Mouse (Mus musculus) heart, embryonic 12.5 days (tissue): ENCODE measurements around the gene Rps16. TPM values are rescaled to one million over a fixed set of nuclear protein-coding genes. Genes with fewer than 3 reads are reported as not detected.

Experiments
- ATAC-seq: fragments of 200-750 bp; cut with Nextera tagmentation; 2 replicates; pipeline ENCODE4 v1.8.0; 2017; ENCODE audit warnings: moderate TSS enrichment, moderate library complexity; ENCODE audit not compliant: insufficient number of reproducible peaks, low FRiP score
- H3K27ac ChIP-seq: fragments of 300-500 bp; sonication (generic); 2 replicates; pipeline ENCODE4 v1.5.1; 2016; ENCODE audit warnings: mild to moderate bottlenecking, moderate library complexity; ENCODE audit not compliant: poor library complexity, severe bottlenecking
- H3K27me3 ChIP-seq: fragments of 300-500 bp; sonication (generic); replicated peaks from 2 replicates; pipeline ENCODE4 v1.6.1; 2016; ENCODE audit warnings: mild to moderate bottlenecking, moderate library complexity
- H3K36me3 ChIP-seq: fragments of 300-500 bp; sonication (generic); 2 replicates; pipeline ENCODE4 v1.6.1; 2016; ENCODE audit warnings: mild to moderate bottlenecking, moderate library complexity
- H3K4me1 ChIP-seq: fragments of 300-500 bp; sonication (generic); replicated peaks from 2 replicates; pipeline ENCODE4 v1.6.1; 2016; ENCODE audit warnings: mild to moderate bottlenecking
- H3K4me2 ChIP-seq: fragments of 300-500 bp; sonication (generic); 2 replicates; pipeline ENCODE4 v1.6.1; 2016; ENCODE audit warnings: mild to moderate bottlenecking, moderate library complexity
- H3K4me3 ChIP-seq: fragments of 300-500 bp; sonication (generic); 2 replicates; pipeline ENCODE4 v1.5.1; 2016; ENCODE audit warnings: mild to moderate bottlenecking
- H3K9ac ChIP-seq: fragments of 300-500 bp; sonication (generic); 2 replicates; pipeline ENCODE4 v1.6.1; 2016; ENCODE audit warnings: mild to moderate bottlenecking, moderate library complexity
- H3K9me3 ChIP-seq: fragments of 300-500 bp; sonication (generic); replicated peaks from 2 replicates; pipeline ENCODE4 v1.6.1; 2016; ENCODE audit warnings: mild to moderate bottlenecking, moderate library complexity
- WGBS: fragments of 180-500 bp; shearing (Covaris S2); methylation state at CpG from one replicate; pipeline ENCODE4 v1.1.7; 2016; 5-methylcytosine and 5-hydroxymethylcytosine counted together
- polyA plus RNA-seq: library from polyadenylated mRNA; unstranded; fragments of >200 nt; fragmentation: Nextera tagmentation; extraction: Ambion mirVana; gene quantifications from 2 replicates; pipeline ENCODE4 v1.2.1, GENCODE M21; 2016

The Rps16 gene
- polyA plus RNA-seq, 1 experiment from 2014 or later = 629 TPM

GRCm38 (mm10) chr7:28325293-28325692, 25.2 kb upstream of the Rps16 start:
- WGBS = 91% methylated on average over 8 of the region's 8 CpGs
- Histone ChIP-seq H3K9ac (no peak overlapping the region), H3K27ac (no peak overlapping the region), H3K27me3 (no peaks in the 10 kb centered on the region), H3K4me1 (no peaks in the 10 kb centered on the region), H3K4me2 (no peak overlapping the region), H3K9me3 (no peaks in the 10 kb centered on the region), H3K4me3 (no peak overlapping the region), H3K36me3 (peaks cover 98% of the 10 kb centered on the region)
- ATAC-seq = no peak

- peaks cover 98% of the 10 kb centered on the region for H3K36me3 ChIP-seq
- WGBS = 78% methylated on average over 4 of the region's 4 CpGs
Measured at GRCm38 (mm10) chr7:28326457-28326856, 24.0 kb upstream of the Rps16 start.

GRCm38 (mm10) chr7:28328260-28328659, 22.2 kb upstream of the Rps16 start:
- 92% methylated on average over 2 of the region's 2 CpGs for WGBS
- H3K27me3 ChIP-seq = no peaks in the 10 kb centered on the region
- no peak overlapping the region for H3K4me3 ChIP-seq
- no peak overlapping the region for H3K27ac ChIP-seq
- H3K9ac ChIP-seq = no peak overlapping the region
- no peak for ATAC-seq
- no peak overlapping the region for H3K4me2 ChIP-seq
- H3K9me3 ChIP-seq = no peaks in the 10 kb centered on the region
- peaks cover 90% of the 10 kb centered on the region for H3K36me3 ChIP-seq
- no peaks in the 10 kb centered on the region for H3K4me1 ChIP-seq

More at GRCm38 (mm10) chr7:28326457-28326856, 24.0 kb upstream of the Rps16 start:
- no peaks in the 10 kb centered on the region for H3K27me3 ChIP-seq
- H3K4me3 ChIP-seq = no peak overlapping the region
- H3K4me1 ChIP-seq = no peaks in the 10 kb centered on the region
- no peaks in the 10 kb centered on the region for H3K9me3 ChIP-seq
- ATAC-seq = no peak
- no peak overlapping the region for H3K27ac ChIP-seq
- no peak overlapping the region for H3K4me2 ChIP-seq
- H3K9ac ChIP-seq = no peak overlapping the region

GRCm38 (mm10) chr7:28334534-28334933, 15.9 kb upstream of the Rps16 start:
- peaks cover 10% of the 10 kb centered on the region for H3K4me1 ChIP-seq
- H3K4me3 ChIP-seq = no peak overlapping the region
- H3K27me3 ChIP-seq = no peaks in the 10 kb centered on the region
- ATAC-seq = no peak
- H3K36me3 ChIP-seq = peaks cover 44% of the 10 kb centered on the region
- H3K9me3 ChIP-seq = no peaks in the 10 kb centered on the region
- no peak overlapping the region for H3K4me2 ChIP-seq
- WGBS = 91% methylated on average over 4 of the region's 4 CpGs
- no peak overlapping the region for H3K9ac ChIP-seq
- no peak overlapping the region for H3K27ac ChIP-seq

- no peak for ATAC-seq
- H3K4me1 ChIP-seq = peaks cover 10% of the 10 kb centered on the region
- no peaks in the 10 kb centered on the region for H3K9me3 ChIP-seq
- no peak overlapping the region for H3K4me2 ChIP-seq
- no peak overlapping the region for H3K27ac ChIP-seq
- H3K4me3 ChIP-seq = no peak overlapping the region
- peaks cover 35% of the 10 kb centered on the region for H3K36me3 ChIP-seq
- 95% methylated on average over 2 of the region's 2 CpGs for WGBS
- H3K9ac ChIP-seq = no peak overlapping the region
- no peaks in the 10 kb centered on the region for H3K27me3 ChIP-seq
Measured at GRCm38 (mm10) chr7:28335471-28335870, 15.0 kb upstream of the Rps16 start.

GRCm38 (mm10) chr7:28338108-28338998, 12.1 kb upstream of the Rps16 start, which contains the start of gene Supt5:
Gene Supt5, minus strand, starts transcription at chr7:28338746.
- peaks cover 14% of the 10 kb centered on the region for H3K36me3 ChIP-seq
- under 1% methylated on average over 77 of the region's 77 CpGs for WGBS
- H3K27ac ChIP-seq = peak within 1 kb of the TSS; percentile 90
- H3K4me3 ChIP-seq = peak within 1 kb of the TSS; percentile 93
- H3K4me2 ChIP-seq = peak within 1 kb of the TSS; percentile 95
- no peaks in the 10 kb centered on the region for H3K9me3 ChIP-seq
- H3K4me1 ChIP-seq = peaks cover 16% of the 10 kb centered on the region
- ATAC-seq = peak; percentile 99
- no peaks in the 10 kb centered on the region for H3K27me3 ChIP-seq
- peak within 1 kb of the TSS; percentile 95 for H3K9ac ChIP-seq

- no peaks in the 10 kb centered on the region for H3K9me3 ChIP-seq
- ATAC-seq = no peak
- H3K36me3 ChIP-seq = peaks cover 8% of the 10 kb centered on the region
- H3K27me3 ChIP-seq = no peaks in the 10 kb centered on the region
- peak overlapping the region; percentile 93 for H3K4me3 ChIP-seq
- H3K4me1 ChIP-seq = peaks cover 16% of the 10 kb centered on the region
- peak overlapping the region; percentile 90 for H3K27ac ChIP-seq
- H3K4me2 ChIP-seq = peak overlapping the region; percentile 95
- 78% methylated on average over 19 of the region's 19 CpGs for WGBS
- H3K9ac ChIP-seq = peak overlapping the region; percentile 71; the same call in 1 of the 2 replicates
Measured at GRCm38 (mm10) chr7:28339213-28339917, 11.1 kb upstream of the Rps16 start.

- 38% methylated on average over 7 of the region's 7 CpGs for WGBS
- Histone ChIP-seq H3K9me3 (no peaks in the 10 kb centered on the region), H3K4me3 (no peak overlapping the region), H3K4me1 (peaks cover 13% of the 10 kb centered on the region), H3K9ac (no peak overlapping the region), H3K27me3 (no peaks in the 10 kb centered on the region), H3K27ac (no peak overlapping the region), H3K36me3 (no peaks in the 10 kb centered on the region), H3K4me2 (no peak overlapping the region)
- ATAC-seq = no peak
Measured at GRCm38 (mm10) chr7:28341381-28341780, 9.1 kb upstream of the Rps16 start.

- no peak for ATAC-seq
- peaks cover 9% of the 10 kb centered on the region for H3K4me1 ChIP-seq
- no peaks in the 10 kb centered on the region for H3K36me3 ChIP-seq
- H3K9ac ChIP-seq = no peak overlapping the region
- WGBS = 12% methylated on average over 4 of the region's 4 CpGs
- no peak overlapping the region for H3K4me3 ChIP-seq
- H3K4me2 ChIP-seq = no peak overlapping the region
- H3K27me3 ChIP-seq = no peaks in the 10 kb centered on the region
- no peak overlapping the region for H3K27ac ChIP-seq
- no peaks in the 10 kb centered on the region for H3K9me3 ChIP-seq
Measured at GRCm38 (mm10) chr7:28344637-28345036, 5.8 kb upstream of the Rps16 start.

GRCm38 (mm10) chr7:28347746-28348145, 2.7 kb upstream of the Rps16 start:
- Histone ChIP-seq H3K27ac (no peak overlapping the region), H3K4me1 (peaks cover 18% of the 10 kb centered on the region), H3K4me3 (no peak overlapping the region), H3K9ac (peak overlapping the region; percentile 36; the same call in 1 of the 2 replicates), H3K9me3 (no peaks in the 10 kb centered on the region), H3K36me3 (peaks cover 13% of the 10 kb centered on the region), H3K4me2 (no peak overlapping the region), H3K27me3 (no peaks in the 10 kb centered on the region)
- no peak for ATAC-seq
- WGBS = 70% methylated on average over 3 of the region's 3 CpGs

- 82% methylated on average over 7 of the region's 7 CpGs for WGBS
Measured at GRCm38 (mm10) chr7:28348601-28349000, 1.9 kb upstream of the Rps16 start.

More at GRCm38 (mm10) chr7:28348601-28349000, 1.9 kb upstream of the Rps16 start:
- Histone ChIP-seq H3K9ac (no peak overlapping the region), H3K27ac (no peak overlapping the region), H3K27me3 (no peaks in the 10 kb centered on the region), H3K4me3 (no peak overlapping the region), H3K9me3 (no peaks in the 10 kb centered on the region), H3K4me2 (no peak overlapping the region), H3K36me3 (peaks cover 21% of the 10 kb centered on the region), H3K4me1 (peaks cover 18% of the 10 kb centered on the region)
- ATAC-seq = no peak
